Mouse (Mus musculus): Measurements from ENCODE around the gene Uba52. TPM values are rescaled to one million over a fixed set of nuclear protein-coding genes. Genes with fewer than 3 reads are reported as not detected.

Uba52 gene
- total RNA-seq, 2 experiments from 2014 or later = 970 to 1,000 TPM

- TF ChIP-seq CTCF (conservative IDR thresholded peaks at IDR 0.05) = no peak
- Histone ChIP-seq H3K4me3 (no peak overlapping the region; the same call in 1 of the 2 replicates), H3K27ac (peak overlapping the region; percentile 99; the same call in 1 of the 2 replicates)
- DNase-seq (ENCODE audit: low spot score in 2 of 2) = no peak
Measured at GRCm38 (mm10) chr8:70507027-70507393, 3.6 kb downstream of the Uba52 start.

GRCm38 (mm10) chr8:70506328-70507026, 4.1 kb downstream of the Uba52 start, which contains the start of gene Rex1bd:
Gene Rex1bd (minus strand): TSS chr8:70506752.
- Histone ChIP-seq H3K4me3 (peak within 1 kb of the TSS; percentile 68), H3K27ac (peak within 1 kb of the TSS; percentile 99)
- TF ChIP-seq CTCF (conservative IDR thresholded peaks at IDR 0.05) = peak; percentile 88

DNA sequence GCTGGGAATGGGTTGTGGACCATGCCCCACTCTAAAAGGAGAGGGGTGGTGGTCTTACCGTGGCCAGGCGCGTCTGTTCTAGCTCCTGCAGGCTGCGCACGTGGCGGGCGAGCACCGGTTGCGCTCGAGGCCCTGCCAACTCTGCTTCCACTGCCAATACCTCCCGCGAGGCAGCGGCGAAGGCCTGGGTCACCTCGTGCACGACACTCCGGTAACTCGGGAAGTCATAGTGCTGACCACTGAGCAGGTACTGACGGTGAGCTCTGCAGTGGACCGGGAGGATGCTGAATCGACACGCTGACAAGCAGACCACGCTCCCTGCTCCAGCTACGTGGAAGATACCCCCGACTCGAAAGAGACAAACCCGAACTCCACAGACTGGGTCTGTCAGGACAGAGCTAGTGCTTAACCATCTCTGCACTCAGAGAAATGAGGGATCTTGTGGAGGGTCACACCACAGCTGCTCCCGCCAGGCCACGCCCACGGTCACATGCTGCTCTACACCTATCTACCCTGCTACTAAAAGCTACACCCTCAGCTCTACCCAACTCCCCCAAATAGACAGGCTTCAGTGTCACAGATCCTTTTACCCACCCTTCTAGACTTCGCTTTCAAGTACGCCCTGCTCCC, 4.8 kb downstream of the Uba52 start:
- H3K4me3 ChIP-seq = peak overlapping the region; percentile 68
- TF ChIP-seq CTCF (conservative IDR thresholded peaks at IDR 0.05) = no peak
- peak in 1 of 2 experiments; percentile 25 for DNase-seq (ENCODE audit: low spot score in 2 of 2)
- peak overlapping the region; percentile 99 for H3K27ac ChIP-seq

More at GRCm38 (mm10) chr8:70506328-70507026, 4.1 kb downstream of the Uba52 start, which contains the start of gene Rex1bd:
- DNase-seq (ENCODE audit: low spot score in 2 of 2) = peak; percentile 92 to 94

- peak; percentile 95 for TF ChIP-seq CTCF (conservative IDR thresholded peaks at IDR 0.05)
- peak overlapping the region; percentile 68; the same call in 1 of the 2 replicates for H3K4me3 ChIP-seq
- peak; percentile 78 to 89 for DNase-seq (ENCODE audit: low spot score in 2 of 2)
- H3K27ac ChIP-seq = peak overlapping the region; percentile 99
Measured at GRCm38 (mm10) chr8:70504851-70505250, 5.8 kb downstream of the Uba52 start.

- Histone ChIP-seq H3K27ac (peak overlapping the region; percentile 99), H3K4me3 (peak overlapping the region; percentile 2; the same call in 1 of the 2 replicates)
- DNase-seq (ENCODE audit: low spot score in 2 of 2) = peak in 1 of 2 experiments; percentile 54
- TF ChIP-seq CTCF (conservative IDR thresholded peaks at IDR 0.05) = no peak
Measured at GRCm38 (mm10) chr8:70504291-70504716, 6.3 kb downstream of the Uba52 start.

GRCm38 (mm10) chr8:70503062-70503750, 7.4 kb downstream of the Uba52 start:
- TF ChIP-seq CTCF (conservative IDR thresholded peaks at IDR 0.05) = peak; percentile 84
- H3K4me3 ChIP-seq = no peak overlapping the region
- peak in 1 of 2 experiments; percentile 70 for DNase-seq (ENCODE audit: low spot score in 2 of 2)
- H3K27ac ChIP-seq = peak overlapping the region; percentile 99

DNA sequence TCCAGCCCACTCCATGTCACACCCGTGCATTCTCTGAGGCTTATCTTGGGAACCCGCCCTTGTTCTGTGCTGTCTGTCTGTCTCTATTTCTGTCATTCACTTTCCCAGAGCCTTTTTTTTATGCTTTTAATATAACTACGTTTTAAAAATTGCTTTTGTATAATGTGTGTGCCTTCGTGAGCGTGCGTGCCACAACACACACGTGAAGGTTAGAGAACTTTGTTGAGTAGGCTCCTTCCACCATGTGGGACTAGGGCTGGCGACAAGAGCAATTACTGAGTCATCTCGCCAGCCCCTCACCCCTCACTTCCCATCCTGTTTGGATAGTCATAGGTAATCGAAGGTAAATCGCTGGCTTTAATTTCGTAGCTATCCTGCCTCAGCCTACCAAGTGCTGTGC, 8.1 kb downstream of the Uba52 start:
- Histone ChIP-seq H3K27ac (peak overlapping the region; percentile 51; the same call in 1 of the 2 replicates), H3K4me3 (no peak overlapping the region)
- TF ChIP-seq CTCF (conservative IDR thresholded peaks at IDR 0.05) = no peak
- DNase-seq (ENCODE audit: low spot score in 2 of 2) = no peak

- peak overlapping the region; percentile 51; the same call in 1 of the 2 replicates for H3K27ac ChIP-seq
- DNase-seq (ENCODE audit: low spot score in 2 of 2) = no peak
- no peak overlapping the region for H3K4me3 ChIP-seq
- TF ChIP-seq CTCF (conservative IDR thresholded peaks at IDR 0.05) = no peak
Measured at GRCm38 (mm10) chr8:70501820-70502529, 8.6 kb downstream of the Uba52 start.

DNA sequence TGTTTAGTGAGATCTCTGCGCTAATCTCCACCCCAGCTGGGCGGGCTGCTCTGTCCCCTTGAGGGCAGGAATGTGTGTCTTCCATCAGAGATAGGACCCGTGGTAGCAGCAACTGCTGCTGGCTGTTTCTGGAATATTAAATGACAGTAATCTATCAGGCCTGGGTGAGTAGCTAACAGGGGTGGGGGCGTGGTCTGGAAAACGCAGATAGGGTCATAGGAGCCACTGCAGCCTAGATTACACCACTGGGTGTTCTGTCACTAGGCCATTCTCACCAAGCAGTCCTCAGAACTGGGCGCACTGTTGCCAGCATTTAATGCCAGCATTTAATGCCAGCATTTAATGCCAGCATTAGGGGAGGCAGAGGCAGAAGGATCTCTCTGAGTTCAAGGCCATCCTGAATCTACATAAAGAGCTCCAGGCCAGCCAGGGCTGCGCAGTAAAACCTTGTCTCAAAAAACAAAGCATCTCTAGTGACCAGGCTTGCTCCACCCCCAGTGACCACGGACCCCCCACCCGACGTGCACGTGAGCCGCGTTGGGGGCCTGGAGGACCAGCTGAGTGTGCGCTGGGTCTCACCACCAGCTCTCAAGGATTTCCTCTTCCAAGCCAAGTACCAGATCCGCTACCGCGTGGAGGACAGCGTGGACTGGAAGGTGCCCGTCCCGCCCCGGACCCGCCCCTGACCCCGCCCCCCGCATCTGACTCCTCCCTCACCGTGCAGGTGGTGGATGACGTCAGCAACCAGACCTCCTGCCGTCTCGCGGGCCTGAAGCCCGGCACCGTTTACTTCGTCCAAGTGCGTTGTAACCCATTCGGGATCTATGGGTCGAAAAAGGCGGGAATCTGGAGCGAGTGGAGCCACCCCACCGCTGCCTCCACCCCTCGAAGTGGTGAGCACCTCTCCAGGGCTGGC, 10.0 kb downstream of the Uba52 start:
- no peak overlapping the region for H3K4me3 ChIP-seq

DNA sequence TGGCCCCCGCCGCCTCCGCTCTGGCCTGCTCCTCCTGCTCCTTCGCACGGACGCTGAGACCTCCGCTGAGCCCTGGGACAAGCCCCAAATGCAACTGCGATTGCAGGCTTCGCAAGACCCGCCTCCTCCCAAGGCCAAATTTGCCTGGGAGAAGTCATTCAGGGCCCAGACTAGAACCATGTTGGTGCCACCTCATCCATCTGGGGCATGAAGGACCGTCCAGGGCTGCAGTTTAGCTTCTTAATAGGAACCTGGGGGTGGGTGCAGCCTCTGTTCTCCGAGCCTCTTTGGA, 14.9 kb downstream of the Uba52 start:
- Histone ChIP-seq H3K4me3 (no peak overlapping the region), H3K27ac (no peak overlapping the region)
- DNase-seq (ENCODE audit: low spot score in 2 of 2) = no peak
- TF ChIP-seq CTCF (conservative IDR thresholded peaks at IDR 0.05) = no peak

More for the DNA sequence above, 10.0 kb downstream of the Uba52 start:
- no peak for TF ChIP-seq CTCF (conservative IDR thresholded peaks at IDR 0.05)
- H3K27ac ChIP-seq = no peak overlapping the region
- DNase-seq (ENCODE audit: low spot score in 2 of 2) = no peak

DNA sequence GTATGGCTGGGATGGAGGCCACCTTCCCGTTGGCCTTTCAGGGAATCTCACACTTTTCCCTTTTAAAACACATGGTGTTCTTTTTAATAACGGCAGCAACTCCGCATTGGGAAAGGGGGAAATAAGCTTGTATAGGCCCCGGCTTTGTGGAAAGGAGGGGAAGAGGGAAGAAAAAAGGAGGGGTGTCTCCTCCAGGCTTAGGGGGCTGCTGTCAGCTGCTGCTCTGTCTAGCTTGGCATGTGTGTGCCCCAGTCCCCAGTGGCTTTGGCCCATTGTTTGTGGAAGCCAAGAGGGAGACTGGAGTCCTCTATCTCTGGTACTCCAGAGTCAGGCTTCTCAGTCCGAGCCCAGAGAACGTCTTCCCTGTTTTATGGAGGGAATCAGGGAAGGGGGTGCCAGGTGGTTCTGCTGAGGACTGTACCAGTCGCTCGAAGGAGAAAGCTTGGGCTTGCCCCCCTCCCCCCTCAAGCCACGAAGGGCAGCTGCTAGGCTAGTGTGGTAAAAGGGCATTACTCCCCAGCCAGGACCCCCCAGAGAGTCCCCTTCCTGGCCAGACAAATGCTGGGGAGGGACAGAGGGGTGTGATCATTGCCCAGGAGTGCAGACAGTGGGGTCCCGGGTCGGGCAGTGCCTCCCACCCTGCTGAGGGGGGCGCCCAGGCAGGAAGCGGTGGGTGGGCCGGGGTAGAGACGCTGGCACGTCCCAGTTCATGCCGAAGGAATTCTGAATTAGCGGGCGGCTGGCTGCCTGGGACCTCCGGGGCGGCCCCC, 15.4 kb downstream of the Uba52 start:
- TF ChIP-seq CTCF (conservative IDR thresholded peaks at IDR 0.05) = no peak
- 0 out of 2 replicates have a peak overlapping the region, but pooled peaks have one; percentile 56 for H3K27ac ChIP-seq
- peak overlapping the region; percentile 55 for H3K4me3 ChIP-seq

More for the DNA sequence above, 15.4 kb downstream of the Uba52 start:
- DNase-seq (ENCODE audit: low spot score in 2 of 2) = no peak

Measured in layer of hippocampus, adult 2 months (tissue).